Mouse (Mus musculus): ENCODE results near the gene Ppfibp1. TPM values are rescaled to one million over a fixed set of nuclear protein-coding genes. Genes with fewer than 3 reads are reported as not detected.

Ppfibp1 gene
- polyA plus RNA-seq, 1 experiment from 2014 or later: 31.5 TPM

DNA sequence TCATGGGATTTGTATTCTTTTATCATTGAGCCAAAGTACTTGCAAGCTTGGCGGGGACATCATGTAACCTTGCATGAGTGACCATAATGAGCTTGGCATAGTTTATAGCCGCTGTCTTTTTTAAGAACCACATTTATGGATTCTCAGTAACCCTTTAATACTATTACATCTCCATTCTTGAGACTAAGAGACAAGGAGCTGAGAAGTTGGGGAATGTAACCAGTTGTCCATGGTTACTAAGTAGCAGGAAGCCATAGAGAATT, 134.8 kb downstream of the Ppfibp1 start:
- H3K36me3 ChIP-seq (ENCODE audit: inconsistent target): peaks cover 10% of the 10 kb centered on the region; the same call in 1 of the 2 replicates
- no peaks in the 10 kb centered on the region for H3K79me2 ChIP-seq (ENCODE audit: inconsistent target)
- 92% methylated on average over 2 of the region's 2 CpGs for WGBS (ENCODE audit: missing documents)
- no peak overlapping the region for H3K4me3 ChIP-seq (ENCODE audit: inconsistent target)
- H3K27ac ChIP-seq: no peak overlapping the region

DNA sequence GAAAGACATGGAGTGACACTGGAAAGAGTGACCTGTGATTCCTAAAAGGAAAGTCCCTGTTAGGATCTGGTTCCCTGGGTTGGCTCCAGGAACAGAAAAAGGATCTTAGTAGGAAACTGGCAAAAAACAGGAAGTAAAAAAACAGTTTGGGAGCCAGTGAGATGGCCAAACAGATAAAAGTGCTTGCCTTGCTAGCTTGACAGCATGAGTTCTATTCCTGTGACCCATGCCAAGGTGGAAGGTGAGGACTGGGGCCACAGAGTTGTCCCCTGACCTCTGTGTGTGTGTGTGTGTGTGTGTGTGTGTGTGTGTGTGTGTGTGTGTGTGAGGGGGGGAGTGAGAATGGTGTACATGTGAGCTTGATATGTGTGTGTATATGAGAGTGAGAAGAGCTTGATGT, 135.3 kb downstream of the Ppfibp1 start:
- Histone ChIP-seq H3K36me3 (ENCODE audit: inconsistent target) (peaks cover 15% of the 10 kb centered on the region; the same call in 1 of the 2 replicates), H3K4me3 (ENCODE audit: inconsistent target) (no peak overlapping the region), H3K79me2 (ENCODE audit: inconsistent target) (no peaks in the 10 kb centered on the region), H3K27ac (no peak overlapping the region)

DNA sequence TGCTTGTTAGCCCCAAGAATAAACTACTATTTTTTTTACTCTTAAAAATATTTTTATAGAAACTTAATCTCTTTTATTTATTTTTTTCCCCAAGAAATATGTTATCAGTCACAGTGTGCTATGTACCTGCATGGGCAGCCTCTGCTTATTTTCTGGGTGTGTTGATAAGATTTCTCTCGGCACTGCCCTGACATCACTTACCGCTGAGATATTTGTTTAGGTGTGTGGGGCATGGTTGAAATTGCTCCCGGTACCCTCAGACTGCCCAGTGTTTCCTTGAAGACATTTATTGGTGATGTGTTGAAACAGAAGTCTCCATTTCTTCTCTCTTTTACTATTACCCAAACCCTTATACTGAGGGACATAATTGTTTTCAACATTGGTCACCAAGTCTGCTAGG, 136.5 kb downstream of the Ppfibp1 start:
- peaks cover 19% of the 10 kb centered on the region; the same call in 1 of the 2 replicates for H3K36me3 ChIP-seq (ENCODE audit: inconsistent target)
- no peaks in the 10 kb centered on the region for H3K79me2 ChIP-seq (ENCODE audit: inconsistent target)
- 100% methylated on average over 2 of the region's 3 CpGs for WGBS (ENCODE audit: missing documents)
- H3K27ac ChIP-seq: no peak overlapping the region
- no peak overlapping the region for H3K4me3 ChIP-seq (ENCODE audit: inconsistent target)

DNA sequence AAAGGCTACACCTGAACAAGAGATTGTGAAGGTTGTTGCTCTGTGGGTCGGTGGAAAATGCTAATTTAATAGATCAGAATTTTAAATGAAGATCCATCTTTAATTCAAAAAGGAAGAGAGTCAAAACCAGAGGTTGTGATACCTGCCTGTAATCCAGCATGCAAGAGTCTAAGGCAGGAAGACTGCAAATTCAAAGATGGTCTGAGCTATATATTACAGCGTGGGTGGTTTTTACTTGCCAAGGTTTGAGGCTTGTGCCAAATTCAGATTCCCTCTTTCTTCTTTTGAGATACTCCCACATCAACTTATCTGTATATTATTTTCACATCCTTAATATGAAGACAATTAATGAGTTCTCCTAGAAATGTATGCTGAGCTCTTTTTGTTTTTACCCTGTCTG, 140.1 kb downstream of the Ppfibp1 start:
- Histone ChIP-seq H3K4me3 (ENCODE audit: inconsistent target) (no peak overlapping the region), H3K79me2 (ENCODE audit: inconsistent target) (no peaks in the 10 kb centered on the region), H3K27ac (no peak overlapping the region), H3K36me3 (ENCODE audit: inconsistent target) (peaks cover 20% of the 10 kb centered on the region; the same call in 1 of the 2 replicates)
- 93% methylated on average over 2 of the region's 2 CpGs for WGBS (ENCODE audit: missing documents)

DNA sequence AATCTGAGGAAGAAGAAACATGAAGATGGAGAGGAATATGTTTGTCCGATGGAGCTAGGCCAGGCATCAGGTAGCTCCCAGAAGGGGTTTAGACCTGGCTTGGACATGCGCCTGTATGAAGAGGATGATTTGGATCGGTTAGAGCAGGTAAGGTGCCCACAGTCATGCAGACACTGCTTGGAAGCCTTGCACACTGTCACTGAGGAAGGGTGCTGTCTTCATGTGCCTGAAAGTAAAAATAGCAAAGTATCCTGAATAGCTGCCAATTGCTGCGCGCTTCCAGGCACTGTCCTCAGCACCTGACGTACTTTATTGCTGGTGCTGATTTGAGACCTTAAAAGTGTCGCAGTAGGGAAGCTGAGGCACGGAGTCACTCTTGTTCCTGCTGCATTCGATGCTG, 141.3 kb downstream of the Ppfibp1 start:
- H3K79me2 ChIP-seq (ENCODE audit: inconsistent target): no peaks in the 10 kb centered on the region
- H3K36me3 ChIP-seq (ENCODE audit: inconsistent target): peaks cover 20% of the 10 kb centered on the region; the same call in 1 of the 2 replicates
- WGBS (ENCODE audit: missing documents): 91% methylated on average over 9 of the region's 9 CpGs
- H3K4me3 ChIP-seq (ENCODE audit: inconsistent target): no peak overlapping the region
- H3K27ac ChIP-seq: no peak overlapping the region

DNA sequence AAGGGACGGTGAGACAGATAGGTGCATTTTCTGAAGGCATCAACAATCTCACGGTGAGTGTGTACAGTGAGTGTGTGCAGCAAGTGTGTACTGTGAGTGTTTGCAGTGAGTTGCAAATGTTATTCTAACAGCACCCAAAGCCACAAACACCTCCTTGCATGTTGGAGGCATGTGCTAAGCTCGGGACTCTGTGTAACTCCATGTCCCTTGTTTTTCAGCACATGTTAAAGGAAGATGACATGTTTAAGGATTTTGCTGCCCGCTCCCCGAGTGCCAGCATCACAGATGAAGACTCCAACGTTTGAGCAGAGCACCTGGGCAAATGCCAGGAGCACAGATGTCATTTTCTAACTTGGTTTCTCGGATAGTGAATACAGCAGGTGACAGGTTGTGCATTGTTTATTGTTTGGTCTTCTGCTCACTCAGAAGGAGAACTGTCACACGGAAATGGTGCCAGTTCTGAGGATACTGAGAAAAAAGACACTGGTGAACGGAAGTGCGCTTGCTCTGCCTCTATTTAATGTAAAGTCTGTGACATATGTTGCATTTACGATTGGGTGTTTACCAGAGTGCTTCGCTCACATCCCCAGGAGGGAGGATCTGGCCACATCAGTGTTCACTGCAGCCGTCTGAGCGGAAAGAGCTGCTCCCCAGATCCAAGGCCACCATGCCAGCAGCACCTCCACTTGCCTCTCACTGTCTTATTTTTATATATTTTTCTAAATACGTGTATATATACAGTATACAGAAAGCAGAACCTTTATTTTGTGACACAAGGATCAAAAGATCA, 142.0 kb downstream of the Ppfibp1 start:
- Histone ChIP-seq H3K79me2 (ENCODE audit: inconsistent target) (no peaks in the 10 kb centered on the region), H3K27ac (no peak overlapping the region), H3K4me3 (ENCODE audit: inconsistent target) (no peak overlapping the region), H3K36me3 (ENCODE audit: inconsistent target) (peaks cover 20% of the 10 kb centered on the region; the same call in 1 of the 2 replicates)
- 95% methylated on average over 15 of the region's 15 CpGs for WGBS (ENCODE audit: missing documents)

DNA sequence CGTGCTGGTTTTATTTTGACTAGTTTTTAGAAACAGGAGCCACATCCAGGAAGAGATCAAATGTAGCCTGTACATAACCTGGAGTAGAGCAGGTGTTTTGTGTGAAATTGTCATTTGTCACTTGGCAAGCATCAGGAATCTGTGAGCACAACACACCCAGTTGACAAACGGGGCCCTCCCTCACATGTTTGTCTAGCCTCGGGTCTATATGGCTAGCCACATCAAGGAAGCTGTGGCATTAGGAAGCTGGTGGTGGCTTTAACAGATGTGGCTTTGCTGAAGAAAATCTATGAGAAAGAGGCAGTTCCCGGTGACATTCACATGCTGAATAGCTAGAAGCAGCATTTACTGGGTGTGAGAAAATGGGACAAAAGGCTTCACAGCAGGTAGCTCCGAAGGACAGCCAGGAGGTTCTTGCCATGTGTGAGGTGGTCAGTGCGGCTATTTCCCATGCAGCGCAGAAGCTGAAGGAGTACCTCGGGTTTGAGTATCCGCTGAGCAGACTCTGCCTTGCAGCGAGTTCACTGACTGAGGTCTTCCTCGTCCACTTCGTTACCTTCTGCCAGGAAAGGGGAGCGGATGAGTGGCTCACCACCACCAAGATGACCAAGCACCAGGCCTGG, 144.1 kb downstream of the Ppfibp1 start, which contains the start of gene Rep15:
Gene Rep15, plus strand, starts transcription at position 282 of the 623 bp plus-strand sequence.
- H3K79me2 ChIP-seq (ENCODE audit: inconsistent target): no peaks in the 10 kb centered on the region
- no peak within 1 kb of the TSS for H3K27ac ChIP-seq
- no peak within 1 kb of the TSS for H3K4me3 ChIP-seq (ENCODE audit: inconsistent target)
- WGBS (ENCODE audit: missing documents): 83% methylated on average over 13 of the region's 13 CpGs
- peaks cover 15% of the 10 kb centered on the region; the same call in 1 of the 2 replicates for H3K36me3 ChIP-seq (ENCODE audit: inconsistent target)

DNA sequence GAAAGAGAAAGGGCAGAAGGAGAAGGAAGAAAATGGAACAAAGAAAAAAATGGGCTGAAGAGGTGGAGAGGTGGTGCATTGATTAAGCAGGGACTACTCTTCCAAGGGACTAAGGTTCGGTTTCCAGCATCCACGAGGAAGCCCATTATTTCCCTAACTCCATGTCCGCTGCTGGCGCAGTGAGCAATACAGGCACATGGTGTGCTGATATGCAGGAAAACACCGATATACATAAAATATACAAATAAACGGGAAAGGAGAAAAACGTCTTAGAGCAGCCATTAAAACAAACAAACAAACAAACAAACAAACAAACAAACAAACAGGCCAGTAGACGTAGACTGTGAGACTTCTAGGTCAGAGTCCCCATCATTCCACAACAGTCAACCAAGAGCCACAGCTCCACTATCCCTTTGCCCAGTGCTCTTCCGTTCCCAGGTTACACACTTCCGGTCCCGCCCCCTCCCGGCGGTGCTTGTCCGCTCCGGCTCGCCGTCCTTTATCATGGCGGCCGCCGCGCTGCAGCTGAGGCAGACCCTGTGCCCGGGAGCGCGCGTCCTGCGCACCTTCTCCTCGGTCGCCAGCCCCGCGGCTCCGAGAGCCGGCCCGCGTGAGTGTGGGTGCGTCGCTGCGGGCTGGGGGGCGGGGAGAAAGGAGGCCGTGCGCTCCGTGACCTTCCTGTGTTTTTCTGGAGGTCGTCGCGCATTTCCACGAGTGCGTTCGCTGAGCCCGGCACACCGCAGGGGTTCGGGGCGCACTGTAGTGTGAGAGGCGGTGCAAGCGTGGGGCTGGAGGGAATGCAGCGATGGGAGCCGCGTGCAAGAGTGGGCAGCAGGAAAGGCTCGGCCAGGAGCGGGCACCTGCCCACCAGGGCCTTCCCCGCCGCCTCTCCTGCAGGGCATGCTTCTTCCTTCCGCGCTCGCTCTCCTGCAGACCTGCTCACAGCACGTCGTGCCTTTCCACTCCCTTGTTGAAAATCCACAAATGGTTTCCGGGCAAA, 154.3 kb downstream of the Ppfibp1 start, which contains the start of gene Mrps35:
Gene Mrps35, plus strand, starts transcription at position 474 of the 1,000 bp plus-strand sequence.
- Histone ChIP-seq H3K79me2 (ENCODE audit: inconsistent target) (peaks cover 29% of the 10 kb centered on the region), H3K4me3 (ENCODE audit: inconsistent target) (peak within 1 kb of the TSS; percentile 47), H3K27ac (no peak within 1 kb of the TSS), H3K36me3 (ENCODE audit: inconsistent target) (peaks cover 9% of the 10 kb centered on the region; the same call in 1 of the 2 replicates)
- 5% methylated on average over 66 of the region's 66 CpGs for WGBS (ENCODE audit: missing documents)

DNA sequence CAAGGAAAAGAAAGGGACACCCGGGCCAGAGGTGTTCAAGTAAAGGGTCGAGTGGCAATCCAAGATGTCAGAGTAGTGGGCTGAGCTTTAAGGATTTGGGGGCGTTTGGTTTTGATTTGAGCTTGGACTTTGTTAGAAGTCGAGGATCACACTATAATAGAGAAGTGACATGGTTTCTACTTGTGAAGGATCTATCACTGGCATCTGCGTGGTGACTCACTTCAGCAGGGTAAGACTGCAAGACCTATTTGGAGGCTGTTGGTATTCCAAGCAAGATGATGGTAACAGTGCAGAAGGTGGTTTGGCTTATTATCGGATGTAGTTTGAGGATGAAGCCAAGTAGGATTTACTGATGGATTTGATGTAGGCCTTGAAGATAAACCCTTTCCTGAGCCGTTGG, 155.3 kb downstream of the Ppfibp1 start:
- WGBS (ENCODE audit: missing documents): 47% methylated on average over 7 of the region's 7 CpGs
- H3K36me3 ChIP-seq (ENCODE audit: inconsistent target): peaks cover 19% of the 10 kb centered on the region; the same call in 1 of the 2 replicates
- H3K4me3 ChIP-seq (ENCODE audit: inconsistent target): peak overlapping the region; percentile 47
- H3K27ac ChIP-seq: no peak overlapping the region
- peaks cover 29% of the 10 kb centered on the region for H3K79me2 ChIP-seq (ENCODE audit: inconsistent target)

DNA sequence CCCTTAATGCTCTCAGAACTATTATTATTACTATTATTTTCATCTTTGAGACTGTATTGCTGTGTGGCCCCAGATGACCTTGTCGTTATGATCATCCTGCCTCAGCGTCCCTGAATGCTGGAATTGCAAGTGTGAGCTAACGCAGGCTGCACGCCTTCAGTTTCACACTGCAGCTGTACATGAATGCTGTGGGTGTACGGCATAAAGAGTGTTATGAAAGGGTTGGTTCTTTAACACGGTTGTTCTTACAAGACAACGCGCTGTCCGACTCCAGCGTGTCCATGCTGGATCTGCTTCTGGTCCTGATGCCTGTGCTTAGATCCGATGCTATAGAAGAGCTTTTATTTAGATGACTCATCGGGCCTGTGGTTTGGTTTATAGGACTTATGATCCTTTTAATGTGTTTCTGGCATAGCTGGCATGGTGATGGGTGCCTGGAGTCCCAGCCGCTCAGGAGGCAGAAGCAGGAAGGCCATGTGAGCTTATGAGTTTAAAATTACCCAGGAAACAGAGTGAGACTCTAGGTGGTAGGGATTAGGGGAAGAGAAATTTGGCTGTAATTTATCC, 161.0 kb downstream of the Ppfibp1 start:
- no peak overlapping the region for H3K27ac ChIP-seq
- no peak overlapping the region for H3K4me3 ChIP-seq (ENCODE audit: inconsistent target)
- WGBS (ENCODE audit: missing documents): 97% methylated on average over 13 of the region's 13 CpGs
- peaks cover 15% of the 10 kb centered on the region for H3K79me2 ChIP-seq (ENCODE audit: inconsistent target)
- peaks cover 35% of the 10 kb centered on the region for H3K36me3 ChIP-seq (ENCODE audit: inconsistent target)

DNA sequence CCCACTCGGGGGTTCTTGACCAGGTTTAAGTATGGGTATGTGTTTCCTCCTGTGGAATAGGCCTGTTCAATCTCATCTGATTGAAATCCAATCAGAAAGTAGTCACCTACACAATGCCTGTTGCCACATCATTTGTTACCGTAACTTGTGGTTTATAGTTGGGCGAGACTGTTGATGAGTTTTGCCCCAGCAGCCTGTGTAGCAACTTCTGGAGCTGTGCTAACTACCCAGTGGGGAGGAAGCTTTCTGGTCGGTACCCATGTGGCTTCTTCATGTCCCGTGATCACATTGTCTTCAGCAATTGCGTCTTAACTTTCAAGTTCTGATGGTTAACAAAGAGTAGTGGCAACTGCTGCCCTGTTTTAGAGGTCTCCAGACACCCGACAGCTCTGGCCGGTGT, 163.4 kb downstream of the Ppfibp1 start:
- H3K4me3 ChIP-seq (ENCODE audit: inconsistent target): no peak overlapping the region
- 54% methylated on average over 8 of the region's 8 CpGs for WGBS (ENCODE audit: missing documents)
- peaks cover 42% of the 10 kb centered on the region for H3K36me3 ChIP-seq (ENCODE audit: inconsistent target)
- no peaks in the 10 kb centered on the region for H3K79me2 ChIP-seq (ENCODE audit: inconsistent target)
- no peak overlapping the region for H3K27ac ChIP-seq

DNA sequence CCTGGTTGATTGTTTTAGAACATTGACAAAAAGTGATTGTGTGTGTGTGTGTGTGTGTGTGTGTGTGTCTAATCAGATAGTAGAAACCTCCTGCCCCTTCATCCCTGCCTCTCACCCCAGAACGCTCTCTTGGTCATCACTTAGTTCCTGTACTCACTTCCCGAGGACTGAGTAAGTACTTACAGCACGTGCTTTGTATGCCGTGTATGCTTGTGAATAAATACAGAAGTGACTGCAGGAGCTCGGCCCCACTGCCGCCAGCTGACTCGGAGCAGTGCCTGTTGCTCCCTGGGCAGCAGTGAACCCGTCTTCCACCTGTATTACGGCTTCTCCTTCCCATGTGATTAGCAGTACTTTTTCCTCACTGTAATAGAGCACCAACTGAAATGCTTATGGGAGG, 164.2 kb downstream of the Ppfibp1 start:
- H3K36me3 ChIP-seq (ENCODE audit: inconsistent target): peaks cover 38% of the 10 kb centered on the region
- no peak overlapping the region for H3K4me3 ChIP-seq (ENCODE audit: inconsistent target)
- WGBS (ENCODE audit: missing documents): 83% methylated on average over 9 of the region's 9 CpGs
- no peak overlapping the region for H3K27ac ChIP-seq
- H3K79me2 ChIP-seq (ENCODE audit: inconsistent target): no peaks in the 10 kb centered on the region

DNA sequence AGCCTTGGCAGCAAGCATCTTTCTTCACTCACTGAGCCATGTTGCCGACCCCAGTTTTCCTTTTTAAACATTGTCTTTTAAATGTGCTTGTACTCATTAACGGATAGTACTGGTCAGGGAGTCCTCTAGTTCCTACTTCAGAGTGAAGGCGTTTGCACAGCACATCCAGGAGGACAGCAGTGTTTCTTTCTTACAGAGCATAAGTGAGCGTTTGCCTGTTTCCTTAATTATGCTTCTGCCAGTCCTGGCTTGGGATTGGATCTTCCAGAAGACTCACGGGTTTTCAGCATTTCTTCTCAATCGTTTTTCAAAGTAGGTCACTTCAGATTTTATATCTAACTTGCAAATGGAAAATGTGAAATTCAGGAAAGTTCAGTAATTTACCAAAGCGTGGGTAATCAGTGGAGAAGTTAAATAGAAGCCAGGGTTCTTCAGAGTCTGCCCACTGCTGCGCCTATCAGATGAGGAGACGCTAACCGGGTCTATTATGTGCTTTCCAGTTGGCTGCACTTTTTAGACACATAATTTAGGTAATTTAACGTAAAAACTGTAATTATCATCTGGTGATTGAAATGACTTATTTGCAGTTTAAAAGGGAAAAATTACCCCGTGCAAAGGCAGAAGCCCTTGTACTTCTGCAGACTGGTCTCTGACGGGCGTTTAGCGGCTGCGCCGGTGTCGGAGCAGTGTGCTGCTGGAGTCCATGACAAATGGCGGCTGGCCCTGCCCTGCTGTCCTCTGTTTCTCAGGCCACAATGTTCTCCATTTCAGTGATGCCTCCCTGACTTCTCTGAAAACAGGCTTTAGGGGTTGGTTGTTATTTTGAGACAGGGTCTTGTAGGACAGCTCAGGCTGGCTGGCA, 165.7 kb downstream of the Ppfibp1 start:
- H3K4me3 ChIP-seq (ENCODE audit: inconsistent target): no peak overlapping the region
- WGBS (ENCODE audit: missing documents): 96% methylated on average over 19 of the region's 19 CpGs
- H3K79me2 ChIP-seq (ENCODE audit: inconsistent target): no peaks in the 10 kb centered on the region
- no peak overlapping the region for H3K27ac ChIP-seq
- H3K36me3 ChIP-seq (ENCODE audit: inconsistent target): peaks cover 24% of the 10 kb centered on the region

Data from macrophage (primary cell).